Mouse (Mus musculus): Measurements from ENCODE around the gene Emp3.
A peak's percentile ranks its signal among the peaks of the same experiment; 100 is the strongest.
"Not testable (repeated sequence)": the region's sequence is repeated elsewhere in the genome, so short reads cannot be mapped to it uniquely, and the experiment has no call there.

Emp3 gene

DNA sequence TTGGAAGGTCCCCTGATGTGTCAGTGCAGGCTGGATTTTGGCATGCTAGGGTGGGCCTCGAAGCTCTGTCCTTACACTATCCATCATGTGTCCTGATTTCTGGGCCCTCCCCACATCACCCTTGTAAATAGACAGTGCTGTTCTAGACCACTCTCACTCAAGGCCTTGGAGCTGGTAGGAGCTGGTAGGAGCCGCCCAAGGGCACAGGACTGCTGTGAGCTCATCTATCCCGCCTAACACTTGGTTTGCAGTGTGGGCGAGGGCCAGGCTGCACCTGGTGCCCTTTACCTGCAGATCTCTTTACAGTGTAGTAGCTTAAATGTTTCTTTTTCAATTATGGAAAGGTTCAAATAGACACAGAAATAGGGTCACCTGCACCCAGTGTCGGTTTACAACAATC lies 6.2 kb downstream of the Emp3 start:
- DNase-seq (ENCODE audit: low spot score), result no peak

DNA sequence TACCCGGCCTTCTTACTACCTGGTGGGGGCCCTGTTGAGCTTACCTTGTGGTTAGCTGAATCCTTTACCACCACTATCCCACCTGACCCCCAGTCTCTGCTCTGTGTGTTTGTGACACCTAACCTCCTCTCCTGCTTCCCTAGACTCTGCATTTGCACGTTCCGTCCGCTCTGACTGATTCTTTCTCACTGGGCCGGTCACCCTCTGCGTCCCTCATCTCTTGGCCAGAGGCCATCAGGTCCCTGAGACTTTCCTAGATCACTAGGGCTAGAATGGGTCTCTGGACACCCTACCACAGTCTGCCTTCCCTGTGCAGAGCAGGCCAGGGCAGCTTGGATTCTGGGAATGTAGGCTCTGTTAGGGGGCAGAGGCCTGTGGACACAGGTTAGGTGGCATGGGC lies 7.1 kb downstream of the Emp3 start:
- no peak for DNase-seq (ENCODE audit: low spot score)

DNA sequence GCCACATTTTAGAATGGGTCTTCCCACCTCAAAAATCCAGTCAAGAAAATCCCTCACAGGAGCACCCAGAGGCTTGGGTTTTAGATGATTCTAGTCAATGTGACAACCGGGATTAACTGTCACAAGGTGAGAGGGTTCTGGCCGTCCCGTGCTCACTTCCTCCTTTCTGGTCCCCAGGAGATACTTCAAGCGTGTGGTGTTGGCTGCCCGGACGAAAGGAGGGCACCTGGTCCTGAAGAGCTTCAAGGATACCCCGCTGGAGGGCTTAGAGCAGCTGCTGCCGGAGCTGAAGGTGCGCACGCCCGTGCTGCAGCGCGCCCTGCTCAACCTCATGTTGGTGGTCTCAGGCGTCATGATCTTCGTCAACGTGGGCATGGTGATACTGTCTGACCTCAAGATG lies 12.1 kb downstream of the Emp3 start:
- DNase-seq (ENCODE audit: low spot score), result no peak

DNA sequence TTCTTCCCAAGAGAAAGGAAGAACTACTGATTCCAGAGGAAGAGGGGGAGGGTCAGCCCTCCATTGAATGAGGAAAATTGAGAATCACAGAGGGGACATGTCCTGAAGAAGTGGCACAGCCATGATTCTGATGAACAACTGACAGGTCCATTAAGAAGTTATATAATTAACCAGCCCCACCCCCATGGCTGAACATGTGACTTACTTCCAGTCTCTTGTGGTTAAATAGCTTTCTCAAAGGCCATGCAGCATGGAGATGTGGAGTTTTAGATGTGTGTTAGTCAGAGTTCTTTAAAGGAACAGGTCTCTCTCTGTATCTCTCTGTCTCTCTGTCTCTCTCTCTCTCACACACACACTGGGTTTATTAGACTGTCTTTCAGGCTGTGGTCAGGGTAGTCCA lies 12.8 kb downstream of the Emp3 start:
- no peak for DNase-seq (ENCODE audit: low spot score)

DNA sequence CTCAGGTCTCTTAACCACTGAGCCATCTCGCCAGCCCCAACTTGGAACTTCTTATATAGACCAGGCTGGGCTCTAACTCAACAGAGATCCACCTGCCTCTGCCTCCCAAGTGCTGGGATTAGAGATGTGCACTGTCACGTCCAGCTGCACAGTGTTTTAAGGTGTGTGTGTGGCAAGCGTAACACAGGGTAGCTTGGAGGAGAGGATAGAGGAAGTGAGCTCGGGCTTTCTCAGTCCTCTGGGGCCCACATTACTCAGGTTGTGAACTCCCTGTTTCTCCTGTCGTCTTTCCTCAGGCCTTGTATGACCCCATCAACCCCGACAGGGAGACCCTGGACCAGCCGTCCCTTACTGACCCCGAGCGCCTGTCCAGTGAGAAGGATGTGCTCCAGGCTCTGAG lies 14.6 kb downstream of the Emp3 start:
- no peak for DNase-seq (ENCODE audit: low spot score)

DNA sequence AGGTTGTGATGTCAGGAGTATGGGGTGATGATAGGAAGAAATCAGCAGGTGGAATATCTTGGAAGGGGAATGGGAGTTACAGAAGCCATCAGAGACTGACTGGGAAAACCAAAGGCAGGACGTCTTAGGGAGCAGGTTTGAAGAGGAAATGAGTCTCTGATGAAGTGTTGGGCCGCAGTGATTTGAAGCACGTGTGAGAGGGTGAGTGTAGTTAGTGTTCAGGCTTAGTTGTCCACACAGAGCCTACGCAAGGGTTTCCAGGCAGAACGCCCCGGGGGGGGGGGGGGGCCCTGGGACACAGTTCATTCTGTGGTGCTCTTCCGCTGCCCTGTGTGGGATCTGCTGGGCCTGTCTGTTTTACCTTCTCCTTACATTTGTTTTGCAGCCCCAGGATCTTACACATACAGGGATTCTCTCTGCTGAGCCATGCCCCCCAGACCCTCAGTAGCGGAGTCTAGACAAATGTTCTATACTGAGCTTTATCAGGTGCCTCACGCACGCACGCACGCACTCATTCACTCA lies 18.7 kb downstream of the Emp3 start:
- DNase-seq (ENCODE audit: low spot score), result no peak

DNA sequence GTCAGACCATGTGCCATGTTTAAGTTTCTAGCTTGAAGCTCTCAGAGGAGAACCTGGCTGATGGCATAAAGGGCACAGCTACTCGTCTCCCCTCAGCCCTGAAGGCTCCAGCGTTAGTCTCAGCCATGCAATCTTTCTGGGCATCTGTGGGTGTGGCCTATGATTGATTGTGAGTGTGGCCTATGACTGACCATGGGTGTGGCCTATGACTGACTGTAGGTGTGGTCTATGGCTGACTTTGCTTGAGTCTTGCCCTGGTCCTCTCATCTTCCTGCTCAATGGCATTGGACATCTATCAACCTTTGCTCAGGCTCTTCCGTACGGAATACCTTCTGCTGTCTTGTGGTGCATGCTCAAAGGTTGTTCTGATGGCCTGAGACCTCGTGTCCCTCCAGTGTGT lies 19.6 kb downstream of the Emp3 start:
- DNase-seq (ENCODE audit: low spot score), result no peak

DNA sequence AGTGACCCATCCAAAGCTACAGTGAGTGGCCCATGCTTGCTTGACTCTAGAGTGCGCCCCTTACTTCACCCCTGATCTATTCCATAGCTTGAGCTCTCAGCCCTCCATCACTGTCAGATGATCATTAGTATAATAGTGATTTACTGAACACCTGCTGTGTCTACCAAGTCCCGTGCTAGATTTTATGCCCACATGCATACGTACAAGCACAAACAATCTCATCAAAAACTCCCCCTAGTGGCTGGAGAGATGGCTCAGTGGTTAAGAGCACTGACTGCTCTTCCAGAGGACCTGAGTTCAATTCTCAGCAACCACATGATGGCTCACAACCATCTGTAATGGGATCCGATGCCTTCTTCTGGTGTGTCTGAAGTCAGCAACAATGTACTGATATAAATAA lies 23.1 kb downstream of the Emp3 start:
- peak; percentile 28 for DNase-seq (ENCODE audit: low spot score)

DNA sequence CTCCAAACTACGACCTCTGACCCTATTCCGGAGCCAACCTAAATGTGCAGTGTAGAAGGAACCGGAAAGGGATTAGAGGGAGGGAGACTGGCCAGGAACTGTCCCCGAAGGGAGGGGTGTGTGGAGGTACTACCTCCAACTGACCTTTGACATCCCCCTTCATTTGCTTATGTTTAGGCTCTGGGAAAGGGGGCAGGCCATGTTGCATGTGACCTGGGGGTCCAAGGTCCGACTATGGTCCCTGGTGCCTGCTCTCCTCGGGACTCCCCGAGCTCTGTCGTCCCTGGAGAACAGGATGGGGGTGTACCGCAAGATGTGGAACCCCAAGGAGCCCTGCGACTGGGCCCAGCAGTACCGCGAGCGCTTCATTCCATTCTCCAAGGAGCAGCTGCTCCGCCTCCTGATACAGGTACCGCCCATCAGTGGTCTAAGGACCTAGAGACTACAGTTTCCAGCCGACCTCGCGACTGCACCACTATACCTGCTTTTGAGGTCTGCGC lies 23.9 kb downstream of the Emp3 start:
- DNase-seq (ENCODE audit: low spot score), result peak; percentile 62

DNA sequence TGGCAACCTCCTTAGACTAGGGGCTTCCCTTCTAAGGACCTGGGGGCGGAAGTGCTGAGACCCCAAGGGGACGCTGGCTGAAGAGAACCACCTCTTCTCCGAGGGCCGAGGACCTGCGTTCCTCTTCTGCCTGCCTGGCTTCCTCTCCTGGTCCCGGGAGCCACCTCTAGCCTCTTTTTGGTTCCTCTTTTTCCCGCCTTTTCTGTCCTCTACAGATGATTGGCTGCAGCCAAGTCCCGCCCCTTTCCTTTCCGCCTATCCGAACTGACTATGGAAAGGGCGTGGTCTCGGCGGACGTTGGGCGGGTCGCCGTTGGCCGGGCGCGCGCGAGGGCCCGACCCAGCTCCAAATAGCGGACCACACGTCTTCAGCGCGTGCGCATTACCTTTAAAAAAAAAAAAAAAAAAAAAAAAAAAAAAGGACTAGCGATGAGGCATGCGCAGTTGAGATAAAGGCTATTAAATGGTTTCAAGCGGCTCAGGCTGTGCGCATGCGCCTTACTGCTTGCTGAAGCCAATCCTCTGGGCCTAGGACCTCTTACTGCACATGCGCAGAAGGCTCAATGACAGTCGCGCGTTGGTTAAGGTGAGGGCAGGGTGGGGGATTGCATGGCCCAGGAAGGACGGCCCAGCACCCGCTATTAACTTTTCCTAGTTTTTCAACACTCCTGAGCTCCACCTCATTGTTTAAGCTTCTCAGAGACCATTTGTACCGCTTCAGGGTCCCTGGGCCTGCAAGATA lies 24.5 kb downstream of the Emp3 start, which contains the start of the genes Syngr4 and Tmem143:
Gene Syngr4 (minus strand): TSS at position 198 of the 741 bp plus-strand sequence.
Gene Tmem143 (plus strand): TSS at position 425 of the 741 bp plus-strand sequence.
- DNase-seq (ENCODE audit: low spot score), result peak; percentile 98

DNA sequence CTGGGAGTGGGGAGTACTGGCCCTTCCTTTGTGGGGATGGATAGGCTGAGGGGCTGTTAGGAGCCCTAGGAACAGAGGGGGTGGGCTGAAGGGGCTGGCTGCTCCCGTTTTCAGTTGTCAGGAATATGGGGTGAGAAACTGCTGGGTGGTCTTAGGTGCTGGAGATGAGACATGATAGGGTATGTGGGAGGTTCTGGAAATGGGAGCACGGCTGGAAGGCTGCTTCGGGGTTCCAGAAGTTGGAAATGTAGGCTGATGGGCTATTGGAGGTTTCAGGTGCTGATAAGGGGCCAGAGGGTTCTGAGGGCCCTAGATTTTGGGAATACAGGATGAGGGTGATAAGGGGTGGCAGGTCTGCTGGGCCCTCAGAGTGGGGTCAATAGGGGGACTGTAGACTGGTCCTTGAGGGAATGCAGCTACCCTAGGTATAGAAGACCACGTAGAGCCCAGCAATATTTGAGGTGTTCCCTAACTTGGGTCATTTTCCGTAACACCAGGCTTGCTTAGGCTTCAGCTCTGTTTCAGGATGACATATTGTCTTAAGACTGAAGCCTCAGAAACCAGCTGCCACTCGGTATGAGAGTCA lies 25.2 kb downstream of the Emp3 start:
- DNase-seq (ENCODE audit: low spot score), result no peak

DNA sequence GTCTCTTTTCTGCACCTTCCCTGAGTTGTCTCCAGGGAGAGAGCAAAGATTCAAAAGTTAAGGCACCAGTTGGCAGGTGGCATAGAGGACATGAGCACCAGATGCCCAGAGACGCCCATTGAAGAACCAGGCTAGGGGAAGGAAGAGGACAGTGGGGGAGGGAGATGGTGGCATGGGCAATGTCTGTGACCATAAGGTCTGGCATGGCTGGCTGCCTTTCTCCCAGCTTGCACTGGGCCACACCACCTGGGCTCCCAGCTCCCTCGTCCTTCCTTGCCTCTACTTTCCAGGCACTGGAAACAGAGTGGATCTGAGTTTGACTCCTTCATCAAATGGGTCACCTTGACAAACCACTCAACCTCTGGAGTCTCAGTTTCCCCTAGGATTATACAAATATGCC lies 28.6 kb downstream of the Emp3 start:
- no peak for DNase-seq (ENCODE audit: low spot score)

DNA sequence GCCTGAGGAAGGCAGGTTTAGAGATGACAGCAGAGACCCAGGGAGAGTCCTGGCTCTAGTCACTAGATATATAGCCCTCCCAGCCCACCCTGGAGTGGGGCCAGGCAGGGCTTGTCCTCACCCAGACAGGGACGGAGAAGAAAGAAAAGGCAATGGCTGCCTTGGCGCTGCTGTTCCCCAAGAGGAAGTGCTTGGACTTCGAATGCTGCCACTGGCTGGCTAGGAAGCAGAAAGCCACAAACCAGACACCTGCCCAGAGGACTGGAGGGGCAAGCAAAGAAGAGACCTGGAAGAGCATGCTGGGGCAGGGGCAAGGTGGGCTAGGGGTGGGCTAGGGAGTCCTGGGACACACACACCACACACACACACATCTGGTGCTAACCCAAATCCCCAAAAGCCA lies 34.0 kb downstream of the Emp3 start:
- no peak for DNase-seq (ENCODE audit: low spot score)

DNA sequence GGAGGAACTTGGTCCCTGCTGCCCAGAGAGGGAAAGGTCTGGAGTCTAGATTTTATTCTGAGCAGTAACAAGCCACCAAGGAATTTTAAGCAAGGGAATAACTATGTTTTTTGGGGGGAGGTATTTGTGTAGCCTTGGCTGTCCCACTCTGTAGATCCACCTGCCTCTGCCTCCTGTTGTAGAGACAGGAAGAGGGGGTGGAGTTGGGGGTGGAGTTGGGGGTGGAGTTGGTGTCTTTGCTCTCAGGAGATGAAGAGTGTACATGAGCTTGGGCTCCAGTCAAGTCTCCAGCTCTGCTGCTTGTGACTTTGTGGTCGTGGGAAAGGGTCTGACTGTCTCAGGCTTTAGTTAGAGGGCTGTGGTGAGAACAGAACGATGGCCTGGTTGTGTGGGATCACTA lies 40.2 kb downstream of the Emp3 start:
- no peak for DNase-seq (ENCODE audit: low spot score)

DNA sequence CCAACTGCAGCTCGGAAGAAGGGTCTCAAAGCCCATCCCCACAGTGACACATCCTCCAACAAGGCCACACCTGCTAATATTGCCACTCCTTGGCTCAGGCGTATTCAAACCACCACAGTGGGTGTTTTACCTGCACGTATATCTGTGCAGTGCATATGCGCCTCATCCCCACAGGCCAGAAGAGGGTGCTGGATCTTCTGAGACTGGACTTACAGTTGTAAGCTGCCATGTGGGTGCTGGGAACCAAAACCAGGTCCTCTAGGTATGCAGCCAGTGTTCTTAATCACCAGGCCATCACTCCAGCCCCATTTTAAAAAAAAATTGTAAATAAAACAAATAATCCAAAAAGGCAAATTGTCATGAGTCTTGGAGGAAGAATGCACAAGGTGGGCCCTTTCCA lies 40.7 kb downstream of the Emp3 start:
- no peak for DNase-seq (ENCODE audit: low spot score)

DNA sequence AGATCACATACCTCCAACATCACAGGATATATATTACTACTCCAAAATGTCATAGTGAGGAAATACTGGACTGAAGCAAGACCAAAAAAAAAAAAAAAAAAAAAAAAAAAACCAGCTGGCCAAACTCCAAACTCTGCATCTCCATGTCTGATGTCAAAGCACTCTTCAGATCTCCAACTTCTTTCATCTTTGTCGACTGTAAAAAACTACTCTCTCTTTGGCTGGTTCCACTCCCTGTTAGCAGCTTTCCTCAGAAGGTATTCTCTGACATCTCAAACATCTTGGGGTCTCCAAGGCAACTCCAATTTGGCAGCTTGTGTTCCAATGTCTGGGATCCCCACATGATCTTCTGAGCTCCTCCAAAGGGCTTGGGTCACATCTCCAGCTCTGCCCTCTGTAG lies 42.9 kb downstream of the Emp3 start, which contains the start of gene Grin2d:
Gene Grin2d (minus strand): TSS at position 101 of the 400 bp plus-strand sequence.
- DNase-seq (ENCODE audit: low spot score), result not testable (repeated sequence)

DNA sequence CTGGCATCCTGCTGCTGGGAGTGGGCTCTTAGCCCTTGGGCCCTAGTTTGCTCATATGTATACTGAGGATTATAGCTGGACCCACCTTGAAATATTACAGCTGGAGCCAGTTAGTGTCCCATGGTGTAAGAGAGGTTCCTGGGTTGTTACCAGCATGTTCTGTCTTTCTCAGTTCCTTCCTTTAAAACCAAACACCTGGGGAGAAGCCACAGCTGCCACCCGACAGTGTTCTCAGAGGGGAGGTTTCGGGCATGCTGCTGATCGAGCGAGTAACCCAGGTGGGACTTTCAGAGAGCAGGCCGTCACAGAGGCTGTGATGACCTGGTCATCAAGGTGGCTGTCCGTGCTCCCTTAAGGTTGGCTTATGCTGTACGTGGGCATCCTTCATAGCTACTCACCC lies 44.3 kb downstream of the Emp3 start:
- DNase-seq (ENCODE audit: low spot score), result no peak

DNA sequence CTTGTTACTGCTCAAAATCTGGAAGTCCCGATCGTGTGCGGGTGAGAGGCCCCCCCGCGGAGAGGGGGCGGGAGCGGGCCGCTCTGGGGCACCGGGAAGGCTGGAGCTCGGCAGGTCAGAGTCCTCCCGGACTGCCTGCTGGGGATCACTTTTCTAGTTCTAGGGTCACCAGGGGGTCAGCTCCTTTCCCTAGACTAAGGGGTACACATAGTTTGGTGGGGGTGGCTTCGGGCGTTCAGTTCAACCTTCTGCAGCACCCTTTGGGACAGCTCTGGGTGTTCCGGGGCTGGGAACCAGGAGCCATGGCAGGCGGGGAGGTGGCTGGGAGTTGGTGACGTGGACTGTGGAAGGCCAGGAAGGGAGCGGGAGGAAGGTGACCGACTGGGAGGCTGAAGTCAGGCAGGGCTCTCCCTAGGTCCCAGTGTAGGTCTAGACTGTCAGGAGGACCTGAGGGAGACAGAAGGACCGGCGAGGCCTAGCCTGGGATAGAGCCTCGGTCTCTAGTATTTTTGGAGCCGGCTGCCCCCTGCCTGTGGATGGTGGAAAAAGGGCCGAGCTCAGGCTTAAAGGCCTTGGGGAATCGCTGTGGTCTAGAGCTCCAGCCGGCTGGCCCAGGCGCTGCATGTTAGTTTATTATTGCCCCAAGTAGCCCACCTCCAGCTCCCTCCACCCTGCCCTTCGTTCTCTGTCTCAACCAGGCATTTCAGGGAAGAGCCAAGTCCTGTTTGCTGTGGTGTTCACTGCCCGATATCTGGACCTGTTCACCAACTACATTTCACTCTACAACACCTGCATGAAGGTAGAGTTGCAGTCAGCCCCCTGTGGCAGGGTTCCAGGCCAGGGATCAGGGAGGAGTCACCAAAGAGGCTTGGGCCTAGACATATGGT lies 47.9 kb downstream of the Emp3 start:
- DNase-seq (ENCODE audit: low spot score), result peak; percentile 44

DNA sequence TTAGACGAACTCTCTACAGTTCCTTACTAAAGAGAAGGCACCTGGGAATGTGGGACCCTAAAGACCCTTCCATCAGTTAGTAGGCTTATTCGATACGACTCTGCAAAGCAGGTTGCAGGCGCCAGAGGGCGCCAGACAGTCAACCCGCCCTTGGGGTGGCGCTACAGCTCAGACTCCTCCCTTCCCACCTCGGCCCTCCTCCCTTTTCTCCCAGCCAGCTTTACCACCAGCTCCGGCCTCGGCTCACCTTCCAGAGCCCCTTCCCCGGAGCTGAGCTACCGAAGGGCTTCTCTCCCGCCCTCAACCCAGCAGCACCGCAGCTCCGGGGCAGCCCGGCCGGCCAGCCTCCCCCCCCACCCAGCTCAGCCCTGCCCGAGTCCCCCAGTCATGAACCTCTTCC lies 48.6 kb downstream of the Emp3 start, which contains the start of gene Kdelr1:
Gene Kdelr1 (plus strand): TSS at position 149 of the 400 bp plus-strand sequence.
- peak; percentile 92 for DNase-seq (ENCODE audit: low spot score)

DNA sequence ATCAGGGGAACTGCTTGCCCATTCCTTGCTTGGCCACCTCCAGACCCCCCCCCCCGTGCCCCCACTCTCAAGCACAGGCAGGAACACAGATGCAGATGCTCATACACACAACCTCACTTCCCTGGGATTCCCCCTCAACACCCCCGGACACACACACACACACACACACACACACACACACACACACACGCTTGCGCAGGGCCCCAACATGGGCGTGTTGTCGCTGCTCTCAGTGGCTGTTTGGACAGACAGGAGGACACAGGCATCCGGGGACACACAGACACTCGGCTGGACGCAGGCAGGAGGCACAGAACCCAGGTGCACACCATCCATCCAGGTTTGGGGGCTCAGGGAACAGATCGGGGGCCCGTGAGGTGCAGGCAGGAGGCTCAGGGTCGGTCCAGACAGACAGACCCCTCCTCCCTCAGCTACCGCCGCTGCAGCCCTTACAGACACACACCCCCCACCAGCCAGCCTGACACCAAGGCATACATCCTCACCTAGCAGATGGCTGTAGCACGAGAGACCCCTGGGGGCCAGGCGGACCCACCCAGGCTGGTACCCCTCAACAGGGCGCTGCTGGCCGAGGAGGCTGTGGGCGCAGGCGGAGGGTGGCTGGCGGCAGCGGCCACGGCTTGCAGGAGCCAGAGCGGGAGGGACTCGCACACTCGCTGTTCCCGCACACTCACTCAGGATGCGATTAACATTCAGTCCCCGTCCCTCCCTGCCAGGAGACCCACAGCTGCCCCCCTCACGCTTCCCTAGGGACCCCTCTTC lies 50.7 kb downstream of the Emp3 start:
- DNase-seq (ENCODE audit: low spot score), result no peak

DNA sequence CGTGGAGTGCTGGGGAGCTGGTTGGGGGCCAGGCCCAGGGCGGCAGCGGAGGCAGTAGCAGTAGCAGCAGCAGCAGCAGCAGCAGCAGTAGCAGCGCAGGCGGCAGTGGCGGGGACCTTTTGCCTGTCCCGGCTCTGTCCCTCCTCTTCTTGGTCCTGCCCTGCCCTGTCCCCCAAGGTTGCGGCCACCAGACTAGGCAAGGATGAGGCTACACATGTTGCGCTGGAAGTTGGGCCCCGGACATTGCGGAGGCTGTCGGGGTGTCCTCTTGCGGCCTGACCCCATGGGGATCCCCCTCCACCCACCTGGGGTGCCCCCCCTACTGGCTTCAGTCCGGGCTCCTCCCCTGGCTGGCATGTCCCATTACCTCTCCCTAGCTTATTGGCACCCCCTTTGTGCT lies 51.4 kb downstream of the Emp3 start:
- no peak for DNase-seq (ENCODE audit: low spot score)
